Mouse (Mus musculus): ENCODE measurements around the gene Vmn1r43.
A peak's percentile ranks its signal among the peaks of the same experiment; 100 is the strongest.
"Not testable (repeated sequence)": the region's sequence is repeated elsewhere in the genome, so short reads cannot be mapped to it uniquely, and the experiment has no call there.

The Vmn1r43 gene

DNA sequence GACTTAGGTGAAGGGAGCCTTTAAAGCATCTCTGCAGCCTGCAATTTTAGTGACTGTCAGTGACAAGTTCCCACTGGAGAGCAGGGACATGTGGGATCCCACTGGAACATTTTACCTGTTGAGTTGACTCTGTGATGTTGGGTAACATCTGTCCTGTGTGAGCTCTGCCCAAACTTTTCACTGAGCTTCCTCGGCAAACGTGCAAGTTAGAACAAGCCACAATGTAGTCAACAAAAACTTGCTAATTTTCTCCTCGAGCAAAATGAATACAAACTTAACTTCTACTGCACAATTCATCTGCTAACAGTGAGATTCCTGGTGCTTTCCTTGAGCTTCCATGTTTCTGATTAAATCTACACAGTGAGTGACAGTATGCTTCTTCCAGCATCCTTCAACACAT is at the start of gene Vmn1r43, which contains the start of gene Vmn1r42:
Vmn1r43 (minus strand) TSS at position 101 of the 400 bp plus-strand sequence.
Vmn1r42 (minus strand) TSS at position 101 of the 400 bp plus-strand sequence.
- not testable (repeated sequence) for DNase-seq (ENCODE audit: low read depth)

DNA sequence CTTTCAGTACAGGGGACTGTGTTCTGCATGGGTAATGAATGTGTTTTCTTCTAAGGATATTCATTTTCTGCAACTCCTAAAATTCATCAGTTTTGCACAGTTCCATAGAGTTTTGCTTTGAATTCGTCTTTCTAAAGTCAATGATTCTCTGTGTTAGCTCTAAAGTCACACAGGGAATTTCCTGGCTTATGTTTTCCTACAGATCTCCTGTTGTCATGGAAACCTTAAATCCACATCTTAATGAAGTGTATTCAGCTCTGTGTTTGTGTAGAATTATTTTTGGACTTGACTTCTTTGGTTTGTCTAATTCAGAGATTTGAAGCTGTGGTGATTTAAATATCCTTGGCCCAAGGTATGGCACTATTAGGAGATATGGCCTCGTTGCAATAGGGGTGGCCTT is 7.6 kb upstream of the Vmn1r43 start:
- no peak for DNase-seq (ENCODE audit: low read depth)

DNA sequence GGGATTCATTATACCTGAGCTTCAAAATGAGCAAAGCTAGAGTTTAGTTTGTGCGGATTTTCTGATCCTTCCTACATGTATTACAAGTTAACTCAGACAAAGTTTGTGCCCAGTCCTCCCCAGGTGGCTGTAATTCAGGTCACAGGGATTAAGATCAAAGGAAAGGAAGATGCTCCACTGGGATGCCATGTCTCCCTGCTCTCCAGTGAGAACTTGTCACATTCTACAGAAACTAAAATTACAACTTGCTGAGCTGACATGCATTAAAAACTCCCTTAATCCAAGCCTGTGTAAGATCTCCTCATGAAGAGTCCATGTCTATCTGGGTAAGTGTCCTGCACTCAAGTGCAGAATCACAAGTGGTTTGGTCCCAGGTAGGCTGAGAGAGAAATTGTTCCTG is 7.1 kb upstream of the Vmn1r43 start, which contains the start of gene Vmn1r44:
Vmn1r44 (plus strand) TSS at position 301 of the 400 bp plus-strand sequence.
- no peak for DNase-seq (ENCODE audit: low read depth)

- DNase-seq (ENCODE audit: low read depth), result no peak
Measured at GRCm38 (mm10) chr6:89880867-89881266, 4.7 kb upstream of the Vmn1r43 start.

- no peak for DNase-seq (ENCODE audit: low read depth)
Measured at GRCm38 (mm10) chr6:89876963-89877362, 750 bp upstream of the Vmn1r43 start.

- DNase-seq (ENCODE audit: low read depth), result no peak
Measured at GRCm38 (mm10) chr6:89867976-89868375, 8.2 kb downstream of the Vmn1r43 start.

GRCm38 (mm10) chr6:89867276-89867675 is 8.9 kb downstream of the Vmn1r43 start:
- peak; percentile 49 for DNase-seq (ENCODE audit: low read depth)

DNA sequence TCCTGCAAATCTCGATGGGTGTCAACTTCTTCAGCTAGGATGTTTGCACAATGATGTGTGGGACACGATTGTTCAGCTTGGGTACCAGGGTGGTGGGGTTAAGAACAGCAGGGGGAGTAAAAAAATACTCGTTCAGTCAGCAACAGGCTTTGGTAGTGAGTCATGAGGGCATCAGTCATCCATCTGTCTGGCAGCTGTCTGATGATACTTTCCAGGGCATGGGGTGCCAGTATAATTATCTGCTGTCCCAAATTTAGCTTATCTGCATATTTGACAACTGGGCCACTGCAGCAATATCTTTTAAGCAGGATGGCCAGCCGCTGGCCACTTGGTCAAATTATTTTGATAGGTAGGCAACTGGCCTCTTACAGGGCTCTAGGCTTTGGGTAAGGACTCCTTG is 12.4 kb downstream of the Vmn1r43 start:
- no peak for DNase-seq (ENCODE audit: low read depth)

DNA sequence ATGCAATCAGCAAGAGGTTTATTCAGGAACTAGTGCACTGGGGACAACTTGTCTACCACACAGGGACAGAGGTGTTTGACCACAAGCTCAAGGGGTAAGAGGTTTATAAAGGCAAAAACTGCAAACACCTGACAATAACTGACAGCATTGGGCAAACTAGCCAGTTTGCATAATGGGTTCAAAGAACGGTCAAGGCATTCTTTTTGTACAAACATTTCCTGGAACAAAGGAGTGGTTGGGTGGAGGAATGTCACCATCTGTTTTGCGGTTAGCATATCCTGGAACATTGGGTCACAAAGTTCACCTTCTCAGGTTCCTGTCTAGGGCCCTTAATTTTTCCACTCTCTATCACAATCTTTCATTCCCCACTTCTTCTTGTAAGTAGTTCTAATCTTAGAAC is 16.4 kb downstream of the Vmn1r43 start:
- DNase-seq (ENCODE audit: low read depth), result peak; percentile 14

- DNase-seq (ENCODE audit: low read depth), result no peak
Measured at GRCm38 (mm10) chr6:89857552-89857951, 18.7 kb downstream of the Vmn1r43 start.

Measured in 416B (cell line).